Mouse (Mus musculus) gastrocnemius, adult 2 months (tissue): ENCODE results near the gene Tex14. TPM values are rescaled to one million over a fixed set of nuclear protein-coding genes. Genes with fewer than 3 reads are reported as not detected.
"Not testable (repeated sequence)": the region's sequence is repeated elsewhere in the genome, so short reads cannot be mapped to it uniquely, and the experiment has no call there.

ENCODE experiments used
- DNase-seq: peaks from one replicate; pipeline ENCODE4 v3.0.0; 2022
- H3K27ac ChIP-seq: fragments of 200-600 bp; 2 replicates; pipeline ENCODE4 v1.8.1; 2022; ENCODE audit warnings: mild to moderate bottlenecking
- H3K4me3 ChIP-seq: fragments of 200-600 bp; 2 replicates; pipeline ENCODE4 v1.8.1; 2022; ENCODE audit warnings: mild to moderate bottlenecking, moderate library complexity
- CTCF ChIP-seq: fragments of 200-600 bp; IDR thresholded peaks from 2 replicates; pipeline ENCODE4 v1.8.1; 2022; ENCODE audit warnings: antibody characterized with exemption, mild to moderate bottlenecking, moderate library complexity
- intact Hi-C: fragments of 180-260 bp; cut with DNase I; formaldehyde crosslinking; loops from one replicate; pipeline ENCODE4 v1.15.1; 2025
- total RNA-seq, 2 experiments: library from RNA; stranded (reverse); gene quantifications; 2 replicates each; pipeline ENCODE4 v1.2.3; 2021

Tex14 gene
- total RNA-seq, 2 experiments from 2014 or later: not detected

GRCm38 (mm10) chr11:87460566-87460965, 55.7 kb downstream of the Tex14 start:
- intact Hi-C loops: loop anchor here (5.0 kb wide), 1 partner anchor 33 kb away; no protein-coding TSS in a partner anchor
- Histone ChIP-seq H3K4me3 (no peak overlapping the region), H3K27ac (no peak overlapping the region)
- no peak for DNase-seq
- no peak for TF ChIP-seq CTCF

GRCm38 (mm10) chr11:87461780-87462460, 57.1 kb downstream of the Tex14 start:
- peak; percentile 94 for DNase-seq
- intact Hi-C loops: loop anchor here (5.0 kb wide), 1 partner anchor 35 kb away; no protein-coding TSS in a partner anchor
- H3K27ac ChIP-seq: peak overlapping the region; percentile 88
- H3K4me3 ChIP-seq: peak overlapping the region; percentile 66

GRCm38 (mm10) chr11:87462461-87463242, 57.8 kb downstream of the Tex14 start:
- TF ChIP-seq CTCF: no peak
- DNase-seq: no peak
- Histone ChIP-seq H3K4me3 (peak overlapping the region; percentile 23), H3K27ac (peak overlapping the region; percentile 79)
- intact Hi-C loops: loop anchor here (5.0 kb wide), 1 partner anchor 35 kb away; no protein-coding TSS in a partner anchor

GRCm38 (mm10) chr11:87463243-87463540, 58.3 kb downstream of the Tex14 start:
- TF ChIP-seq CTCF: no peak
- intact Hi-C loops: loop anchor here (5.0 kb wide), 1 partner anchor 36 kb away; no protein-coding TSS in a partner anchor
- no peak for DNase-seq
- Histone ChIP-seq H3K27ac (peak overlapping the region; percentile 79; the same call in 1 of the 2 replicates), H3K4me3 (no peak overlapping the region)

GRCm38 (mm10) chr11:87463792-87464430, 59.0 kb downstream of the Tex14 start:
- not testable (repeated sequence) for H3K27ac ChIP-seq, H3K4me3 ChIP-seq, DNase-seq
- intact Hi-C loops: loop anchor here (5.0 kb wide), 1 partner anchor 37 kb away; no protein-coding TSS in a partner anchor

GRCm38 (mm10) chr11:87465990-87466593, 61.2 kb downstream of the Tex14 start:
- intact Hi-C loops: no loop called here
- no peak for DNase-seq
- Histone ChIP-seq H3K27ac (no peak overlapping the region), H3K4me3 (no peak overlapping the region)
- TF ChIP-seq CTCF: no peak

- TF ChIP-seq CTCF: no peak
- no peak overlapping the region for H3K27ac ChIP-seq
- H3K4me3 ChIP-seq: no peak overlapping the region
- intact Hi-C loops: no loop called here
- DNase-seq: no peak
Observed at GRCm38 (mm10) chr11:87467491-87468277, 62.8 kb downstream of the Tex14 start.

- intact Hi-C loops: no loop called here
- H3K27ac ChIP-seq: no peak overlapping the region
- no peak for TF ChIP-seq CTCF
- H3K4me3 ChIP-seq: no peak overlapping the region
- no peak for DNase-seq
Observed at GRCm38 (mm10) chr11:87468278-87468655, 63.4 kb downstream of the Tex14 start.

GRCm38 (mm10) chr11:87468706-87469315, 63.9 kb downstream of the Tex14 start:
- intact Hi-C loops: no loop called here
- H3K27ac ChIP-seq: no peak overlapping the region
- TF ChIP-seq CTCF: no peak
- no peak for DNase-seq
- H3K4me3 ChIP-seq: no peak overlapping the region

GRCm38 (mm10) chr11:87470807-87471698, 66.2 kb downstream of the Tex14 start:
- H3K4me3 ChIP-seq: peak overlapping the region; percentile 66
- H3K27ac ChIP-seq: peak overlapping the region; percentile 83
- DNase-seq: peak; percentile 88
- intact Hi-C loops: not testable (repeated sequence)

GRCm38 (mm10) chr11:87471699-87471997, 66.8 kb downstream of the Tex14 start:
- intact Hi-C loops, H3K4me3 ChIP-seq, DNase-seq: not testable (repeated sequence)
- H3K27ac ChIP-seq: 0 out of 2 replicates have a peak overlapping the region, but pooled peaks have one; percentile 16

GRCm38 (mm10) chr11:87472058-87472457, 67.2 kb downstream of the Tex14 start:
- not testable (repeated sequence) for DNase-seq, H3K4me3 ChIP-seq
- peak overlapping the region; percentile 20; the same call in 1 of the 2 replicates for H3K27ac ChIP-seq
- intact Hi-C loops: loop anchor here (2.0 kb wide), 1 partner anchor 51 kb away; no protein-coding TSS in a partner anchor

GRCm38 (mm10) chr11:87479172-87479571, 74.3 kb downstream of the Tex14 start:
- H3K4me3 ChIP-seq, intact Hi-C loops, DNase-seq, H3K27ac ChIP-seq: not testable (repeated sequence)
